Mouse (Mus musculus): ENCODE measurements around the gene Tacc2.
"Not testable (repeated sequence)": the region's sequence is repeated elsewhere in the genome, so short reads cannot be mapped to it uniquely, and the experiment has no call there.

Tacc2 gene

GRCm38 (mm10) chr7:130577388-130578003, at the start of gene Tacc2:
Tacc2 (plus strand) TSS chr7:130577438.
- peak in 1 of 2 experiments; percentile 38 for DNase-seq

- not testable (repeated sequence) for DNase-seq
Measured at GRCm38 (mm10) chr7:130531138-130531537, 46.1 kb upstream of the Tacc2 start.

DNA sequence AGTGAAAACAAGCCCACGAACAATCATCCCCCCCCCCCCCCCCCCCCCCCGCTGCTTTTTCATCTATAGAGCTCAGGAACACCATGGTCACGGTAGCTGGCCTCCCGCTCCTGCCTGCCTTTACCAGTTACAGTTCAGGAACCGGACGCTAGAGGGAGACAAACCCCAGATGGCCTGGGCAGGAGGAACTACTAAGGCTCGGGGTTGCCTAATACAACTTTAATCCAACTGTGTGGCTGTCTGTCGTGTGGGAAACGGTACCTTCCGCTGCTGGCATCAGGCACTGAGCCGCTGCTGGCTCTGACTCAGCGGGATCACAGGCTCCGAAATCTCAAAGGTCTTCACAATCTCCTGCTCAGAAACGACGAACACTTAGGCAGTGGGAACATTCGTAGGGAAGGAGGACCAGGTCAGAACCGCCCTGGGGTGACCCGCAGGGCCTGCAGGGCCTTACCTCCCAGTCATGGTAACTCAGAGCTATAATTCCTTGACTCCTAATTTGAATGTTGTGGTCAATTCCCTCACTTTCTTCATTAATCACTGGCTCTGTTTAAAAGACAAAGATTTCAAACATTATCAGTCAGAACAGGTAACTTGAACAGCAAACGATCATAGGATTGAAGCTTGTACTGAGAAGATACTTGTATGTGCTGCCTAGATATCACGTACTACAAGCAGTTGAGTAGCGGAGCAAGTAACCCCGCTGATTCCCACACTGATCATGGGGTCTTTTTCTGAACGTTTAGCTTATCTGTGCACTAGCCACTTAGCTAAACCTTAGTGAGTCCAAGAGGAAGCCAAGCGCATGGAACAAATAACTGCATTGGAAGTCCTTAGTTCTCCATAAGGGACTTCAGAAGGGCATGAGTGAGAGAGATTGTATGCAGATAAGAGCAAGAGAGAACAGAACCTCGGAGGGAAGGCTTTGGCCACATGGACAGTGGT, 43.6 kb upstream of the Tacc2 start:
- peak; percentile 93 for DNase-seq

DNA sequence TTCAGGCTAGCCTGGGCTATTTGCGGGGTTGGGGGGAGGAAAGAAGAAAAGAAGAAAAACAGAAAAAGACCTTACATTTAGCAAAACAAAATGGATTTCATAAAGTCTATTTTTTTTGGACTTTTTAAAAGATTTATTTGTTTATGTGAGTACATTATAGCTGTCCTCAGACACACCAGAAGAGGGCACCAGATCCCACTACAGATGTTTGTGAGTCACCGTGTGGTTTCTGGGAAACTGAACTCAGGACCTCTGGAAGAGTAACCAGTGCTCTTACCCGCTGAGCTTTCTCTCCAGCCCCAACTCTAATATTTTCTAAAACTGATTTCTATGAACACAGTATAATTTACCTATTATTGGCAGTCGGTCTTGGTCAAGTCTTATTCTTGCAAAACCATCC, 42.1 kb upstream of the Tacc2 start:
- no peak for DNase-seq

GRCm38 (mm10) chr7:130537068-130537467, 40.2 kb upstream of the Tacc2 start:
- no peak for DNase-seq

- DNase-seq, result no peak
Measured at GRCm38 (mm10) chr7:130540176-130540575, 37.1 kb upstream of the Tacc2 start.

DNA sequence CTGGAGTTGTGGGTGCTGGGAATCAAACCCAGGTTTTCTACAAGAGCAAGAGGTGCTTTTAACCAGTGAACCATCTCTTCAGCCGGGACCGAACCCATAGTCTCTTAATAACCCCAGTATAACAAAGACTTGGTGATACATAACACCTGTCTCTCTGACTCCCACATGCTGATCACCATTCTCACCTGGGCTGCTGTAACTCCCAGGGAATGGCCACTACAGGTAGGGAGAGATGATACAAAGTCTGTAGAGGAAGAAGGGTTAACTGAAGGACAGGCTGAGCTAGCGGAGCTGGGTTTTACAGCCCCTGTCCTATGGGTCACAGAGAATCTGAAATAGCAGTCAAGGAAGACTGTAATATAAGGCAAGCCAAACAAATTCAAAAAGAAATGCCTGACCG, 34.1 kb upstream of the Tacc2 start:
- DNase-seq, result no peak

DNA sequence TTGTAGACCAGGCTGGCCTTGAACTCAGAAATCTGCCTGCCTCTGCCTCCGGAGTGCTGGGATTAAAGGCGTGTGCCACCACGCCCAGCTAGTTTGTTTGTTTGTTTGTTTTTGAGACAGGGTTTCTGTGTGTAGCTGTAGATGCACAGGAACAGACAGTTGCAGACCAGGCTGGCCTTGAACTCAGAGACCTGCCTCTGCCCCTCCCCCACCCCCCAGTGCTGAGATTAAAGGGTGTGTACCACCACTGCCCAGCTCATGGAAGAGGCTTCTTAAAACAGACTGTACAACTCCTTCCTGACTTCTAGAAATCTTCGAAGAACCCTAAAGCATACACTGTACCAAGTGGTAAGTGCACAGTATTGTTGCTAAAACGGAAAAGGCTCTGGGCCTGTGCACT, 31.8 kb upstream of the Tacc2 start:
- DNase-seq, result no peak

- no peak for DNase-seq
Measured at GRCm38 (mm10) chr7:130545893-130546292, 31.3 kb upstream of the Tacc2 start.

GRCm38 (mm10) chr7:130546421-130546790, 30.8 kb upstream of the Tacc2 start:
- DNase-seq, result no peak

GRCm38 (mm10) chr7:130546791-130547484, 30.3 kb upstream of the Tacc2 start:
- DNase-seq, result peak; percentile 96 to 97

DNA sequence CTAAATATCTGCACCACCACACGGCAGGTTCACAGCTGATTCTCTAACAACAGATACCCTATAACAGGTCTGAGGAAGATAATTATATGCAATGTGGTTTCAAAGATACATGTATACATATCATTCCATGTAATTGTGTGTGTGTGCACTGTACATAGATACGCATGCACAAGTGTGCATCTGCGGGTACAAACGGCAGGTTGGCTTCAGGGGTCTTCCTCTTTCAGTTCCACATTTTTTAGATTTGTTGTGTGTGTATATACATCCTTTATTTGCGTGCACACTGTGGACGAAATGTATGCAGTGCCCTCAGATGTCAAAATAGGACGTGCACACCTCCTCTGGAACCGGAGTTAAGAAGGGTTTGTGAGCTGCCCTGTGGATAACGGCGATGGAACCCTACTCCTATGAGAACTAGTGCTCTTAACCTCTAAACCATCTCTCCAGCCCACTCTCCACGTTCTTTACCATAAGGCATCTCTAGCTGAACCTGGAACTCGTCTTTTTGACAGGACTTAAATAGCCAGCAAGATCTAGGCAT, 29.5 kb upstream of the Tacc2 start:
- no peak for DNase-seq

- peak; percentile 29 to 45 for DNase-seq
Measured at GRCm38 (mm10) chr7:130552780-130553179, 24.5 kb upstream of the Tacc2 start.

- DNase-seq, result no peak
Measured at GRCm38 (mm10) chr7:130553321-130553720, 23.9 kb upstream of the Tacc2 start.

GRCm38 (mm10) chr7:130555597-130555996, 21.6 kb upstream of the Tacc2 start:
- no peak for DNase-seq

- no peak for DNase-seq
Measured at GRCm38 (mm10) chr7:130558592-130558991, 18.6 kb upstream of the Tacc2 start.

GRCm38 (mm10) chr7:130560933-130561332, 16.3 kb upstream of the Tacc2 start:
- no peak for DNase-seq

- no peak for DNase-seq
Measured at GRCm38 (mm10) chr7:130563276-130563675, 14.0 kb upstream of the Tacc2 start.

DNA sequence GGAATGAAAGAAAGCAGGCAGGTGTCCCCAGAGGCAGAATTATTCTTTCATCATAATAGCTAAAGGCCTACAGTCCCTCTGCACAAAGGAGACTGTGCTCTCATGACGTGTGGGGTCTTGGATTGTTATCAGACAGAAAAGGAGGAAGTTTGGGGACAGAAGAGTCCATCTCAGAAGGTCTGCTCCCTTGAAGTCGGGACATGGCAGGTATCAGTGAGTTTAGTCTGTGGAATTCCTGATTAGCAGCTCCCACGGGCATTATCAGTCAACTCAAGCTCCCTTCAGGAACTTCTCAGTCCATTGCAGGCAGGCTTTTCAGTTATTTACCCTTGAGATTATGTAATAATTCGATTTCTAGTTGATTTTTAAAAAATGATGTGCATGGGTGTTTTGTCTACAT, 13.4 kb upstream of the Tacc2 start:
- DNase-seq, result no peak

GRCm38 (mm10) chr7:130564596-130564995, 12.6 kb upstream of the Tacc2 start:
- DNase-seq, result no peak

- DNase-seq, result no peak
Measured at GRCm38 (mm10) chr7:130568783-130569436, 8.3 kb upstream of the Tacc2 start.

DNA sequence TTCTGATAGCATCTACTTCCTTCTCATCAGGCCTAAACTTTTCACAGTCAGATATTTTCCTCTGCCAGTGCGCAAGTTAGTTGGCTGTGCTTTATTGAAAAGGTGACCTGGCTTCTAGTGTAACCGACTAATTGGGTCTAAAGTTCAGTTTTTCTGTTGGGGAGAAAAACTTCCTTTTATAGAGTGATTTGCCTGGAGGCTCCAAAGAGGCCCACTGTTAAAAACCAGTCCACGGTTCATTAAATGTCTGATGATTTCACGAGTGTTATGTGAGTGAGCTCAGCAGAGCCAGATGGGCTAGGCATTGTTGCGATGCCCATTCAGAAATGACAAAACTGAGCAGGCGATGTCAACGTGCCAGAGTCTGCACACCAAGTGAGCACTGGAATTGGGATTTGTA, 6.8 kb upstream of the Tacc2 start:
- DNase-seq, result no peak

DNA sequence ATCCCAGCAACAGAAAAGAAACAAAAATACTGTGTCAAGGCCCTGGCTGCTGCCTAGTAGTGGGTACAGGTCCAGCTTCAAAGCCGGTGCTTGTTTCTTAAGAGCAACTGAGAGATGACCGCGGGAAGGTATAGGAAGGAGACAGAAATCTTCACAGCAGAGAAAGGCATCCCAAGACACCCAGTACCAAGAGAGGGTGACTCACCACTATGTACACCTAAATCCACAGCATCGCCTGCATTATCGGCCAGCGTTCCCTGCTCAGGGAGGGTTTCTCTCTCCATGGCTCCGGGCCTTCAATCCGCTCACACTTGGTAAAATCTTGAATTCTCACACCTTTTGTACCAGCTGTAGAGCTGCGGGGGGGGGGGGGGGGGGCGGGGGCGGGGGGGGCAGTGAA, 4.4 kb upstream of the Tacc2 start, which contains the start of gene Nsmce4a:
Gene Nsmce4a, minus strand, starts transcription at position 298 of the 400 bp plus-strand sequence.
- no peak for DNase-seq

Data from kidney, postnatal 4 days (tissue).